Mouse (Mus musculus): Measurements from ENCODE around the gene Insm1.

The Insm1 gene

GRCm38 (mm10) chr2:146221076-146221928 lies at the start of gene Insm1:
Insm1 (plus strand) TSS chr2:146221921.
- DNase-seq (ENCODE audit: low spot score in 2 of 2), result peak in 1 of 2 experiments; percentile 32

- DNase-seq (ENCODE audit: low spot score in 2 of 2), result no peak
These were observed 49.6 kb upstream of the Insm1 start for GRCm38 (mm10) chr2:146172106-146172505.

GRCm38 (mm10) chr2:146174173-146174572 lies 47.5 kb upstream of the Insm1 start:
- DNase-seq (ENCODE audit: low spot score in 2 of 2), result peak in 1 of 2 experiments; percentile 8

- DNase-seq (ENCODE audit: low spot score in 2 of 2), result no peak
These were observed 43.0 kb upstream of the Insm1 start for GRCm38 (mm10) chr2:146178718-146179117.

- DNase-seq (ENCODE audit: low spot score in 2 of 2), result no peak
These were observed 37.6 kb upstream of the Insm1 start for GRCm38 (mm10) chr2:146183830-146184793.

GRCm38 (mm10) chr2:146196126-146196525 lies 25.6 kb upstream of the Insm1 start:
- DNase-seq (ENCODE audit: low spot score in 2 of 2), result no peak

GRCm38 (mm10) chr2:146197947-146198346 lies 23.8 kb upstream of the Insm1 start:
- DNase-seq (ENCODE audit: low spot score in 2 of 2), result no peak

- DNase-seq (ENCODE audit: low spot score in 2 of 2), result no peak
These were observed 10.8 kb upstream of the Insm1 start for GRCm38 (mm10) chr2:146210968-146211367.

- DNase-seq (ENCODE audit: low spot score in 2 of 2), result no peak
These were observed 7.0 kb upstream of the Insm1 start for GRCm38 (mm10) chr2:146214715-146215114.

- DNase-seq (ENCODE audit: low spot score in 2 of 2), result no peak
These were observed 5.3 kb upstream of the Insm1 start for GRCm38 (mm10) chr2:146216111-146217064.

- DNase-seq (ENCODE audit: low spot score in 2 of 2), result no peak
These were observed 4.3 kb upstream of the Insm1 start for GRCm38 (mm10) chr2:146217227-146217980.

- no peak for DNase-seq (ENCODE audit: low spot score in 2 of 2)
These were observed 3.5 kb upstream of the Insm1 start for GRCm38 (mm10) chr2:146218161-146218691.

- DNase-seq (ENCODE audit: low spot score in 2 of 2), result no peak
These were observed 2.7 kb upstream of the Insm1 start for GRCm38 (mm10) chr2:146218881-146219535.

GRCm38 (mm10) chr2:146219791-146220190 lies 1.9 kb upstream of the Insm1 start:
- DNase-seq (ENCODE audit: low spot score in 2 of 2), result no peak

GRCm38 (mm10) chr2:146220591-146221075 lies 1.1 kb upstream of the Insm1 start:
- no peak for DNase-seq (ENCODE audit: low spot score in 2 of 2)

- peak in 1 of 2 experiments; percentile 27 for DNase-seq (ENCODE audit: low spot score in 2 of 2)
These were observed 183 bp downstream of the Insm1 start for GRCm38 (mm10) chr2:146221929-146222278.

- peak in 1 of 2 experiments; percentile 17 for DNase-seq (ENCODE audit: low spot score in 2 of 2)
These were observed 806 bp downstream of the Insm1 start for GRCm38 (mm10) chr2:146222279-146223175.

- no peak for DNase-seq (ENCODE audit: low spot score in 2 of 2)
These were observed 1.6 kb downstream of the Insm1 start for GRCm38 (mm10) chr2:146223176-146223905.
